Mouse (Mus musculus): ENCODE measurements around the gene Tie1. TPM values are rescaled to one million over a fixed set of nuclear protein-coding genes. Genes with fewer than 3 reads are reported as not detected.
A peak's percentile ranks its signal among the peaks of the same experiment; 100 is the strongest.

Gene Tie1
- polyA plus RNA-seq (2016; fragmentation: Nextera tagmentation; extraction: Ambion mirVana) = 13.1 and 15.8 TPM in 2 replicates

- 80% methylated on average over 8 of the region's 8 CpGs for WGBS
- no peaks in the 10 kb centered on the region for H3K27me3 ChIP-seq (ENCODE audit: low read depth, poor library complexity, severe bottlenecking)
- H3K27ac ChIP-seq (replicated peaks) = no peak within 1 kb of the TSS
- no peaks in the 10 kb centered on the region for H3K9me3 ChIP-seq (replicated peaks)
- no peak for DNase-seq (ENCODE audit: low spot score)
- H3K36me3 ChIP-seq = no peaks in the 10 kb centered on the region
- H3K4me3 ChIP-seq = no peak within 1 kb of the TSS
- 0 out of 2 replicates have a peak, but pooled peaks cover 5% of the 10 kb centered on the region for H3K4me1 ChIP-seq
These were observed at the start of gene Tie1 for GRCm38 (mm10) chr4:118489717-118490132. Gene Tie1, minus strand, starts transcription at chr4:118490061.

GRCm38 (mm10) chr4:118537801-118538200 lies 47.9 kb upstream of the Tie1 start:
- DNase-seq (ENCODE audit: low spot score) = no peak
- Histone ChIP-seq H3K27ac (replicated peaks) (no peak overlapping the region), H3K4me1 (peaks cover 13% of the 10 kb centered on the region), H3K27me3 (ENCODE audit: low read depth, poor library complexity, severe bottlenecking) (peaks cover 61% of the 10 kb centered on the region), H3K36me3 (no peaks in the 10 kb centered on the region), H3K4me3 (no peak overlapping the region), H3K9me3 (replicated peaks) (no peaks in the 10 kb centered on the region)
- WGBS = 45% methylated on average over 6 of the region's 6 CpGs

GRCm38 (mm10) chr4:118535610-118536009 lies 45.7 kb upstream of the Tie1 start:
- Histone ChIP-seq H3K27me3 (ENCODE audit: low read depth, poor library complexity, severe bottlenecking) (peaks cover 39% of the 10 kb centered on the region), H3K9me3 (replicated peaks) (no peaks in the 10 kb centered on the region), H3K27ac (replicated peaks) (no peak overlapping the region), H3K4me1 (peaks cover 24% of the 10 kb centered on the region), H3K36me3 (no peaks in the 10 kb centered on the region), H3K4me3 (no peak overlapping the region)
- no peak for DNase-seq (ENCODE audit: low spot score)
- 84% methylated on average over 6 of the region's 6 CpGs for WGBS

GRCm38 (mm10) chr4:118533605-118534004 lies 43.7 kb upstream of the Tie1 start:
- Histone ChIP-seq H3K27me3 (ENCODE audit: low read depth, poor library complexity, severe bottlenecking) (peaks cover 21% of the 10 kb centered on the region), H3K36me3 (no peaks in the 10 kb centered on the region), H3K4me1 (peaks cover 14% of the 10 kb centered on the region), H3K4me3 (no peak overlapping the region), H3K9me3 (replicated peaks) (no peaks in the 10 kb centered on the region), H3K27ac (replicated peaks) (no peak overlapping the region)
- DNase-seq (ENCODE audit: low spot score) = no peak
- WGBS = 84% methylated on average over 7 of the region's 7 CpGs

GRCm38 (mm10) chr4:118533156-118533555 lies 43.3 kb upstream of the Tie1 start:
- DNase-seq (ENCODE audit: low spot score) = no peak
- Histone ChIP-seq H3K36me3 (no peaks in the 10 kb centered on the region), H3K4me1 (peaks cover 14% of the 10 kb centered on the region), H3K27me3 (ENCODE audit: low read depth, poor library complexity, severe bottlenecking) (peaks cover 16% of the 10 kb centered on the region), H3K27ac (replicated peaks) (no peak overlapping the region), H3K9me3 (replicated peaks) (no peaks in the 10 kb centered on the region), H3K4me3 (no peak overlapping the region)
- WGBS = 55% methylated on average over 4 of the region's 4 CpGs

GRCm38 (mm10) chr4:118532663-118533062 lies 42.8 kb upstream of the Tie1 start:
- Histone ChIP-seq H3K9me3 (replicated peaks) (no peaks in the 10 kb centered on the region), H3K4me3 (no peak overlapping the region), H3K36me3 (no peaks in the 10 kb centered on the region), H3K27ac (replicated peaks) (no peak overlapping the region), H3K4me1 (peaks cover 14% of the 10 kb centered on the region), H3K27me3 (ENCODE audit: low read depth, poor library complexity, severe bottlenecking) (peaks cover 14% of the 10 kb centered on the region)
- DNase-seq (ENCODE audit: low spot score) = no peak
- WGBS = 75% methylated on average over 5 of the region's 5 CpGs

- no peaks in the 10 kb centered on the region for H3K36me3 ChIP-seq
- no peaks in the 10 kb centered on the region for H3K9me3 ChIP-seq (replicated peaks)
- H3K27ac ChIP-seq (replicated peaks) = no peak overlapping the region
- 82% methylated on average over 6 of the region's 6 CpGs for WGBS
- H3K4me3 ChIP-seq = no peak overlapping the region
- H3K27me3 ChIP-seq (ENCODE audit: low read depth, poor library complexity, severe bottlenecking) = 0 out of 2 replicates have a peak, but pooled peaks cover 13% of the 10 kb centered on the region
- peaks cover 23% of the 10 kb centered on the region for H3K4me1 ChIP-seq
- DNase-seq (ENCODE audit: low spot score) = no peak
These were observed 37.9 kb upstream of the Tie1 start for GRCm38 (mm10) chr4:118527720-118528119.

GRCm38 (mm10) chr4:118527335-118527681 lies 37.4 kb upstream of the Tie1 start:
- 0 out of 2 replicates have a peak, but pooled peaks cover 13% of the 10 kb centered on the region for H3K27me3 ChIP-seq (ENCODE audit: low read depth, poor library complexity, severe bottlenecking)
- peaks cover 23% of the 10 kb centered on the region for H3K4me1 ChIP-seq
- no peaks in the 10 kb centered on the region for H3K9me3 ChIP-seq (replicated peaks)
- no peak overlapping the region for H3K4me3 ChIP-seq
- no peaks in the 10 kb centered on the region for H3K36me3 ChIP-seq
- 41% methylated on average over 5 of the region's 5 CpGs for WGBS
- H3K27ac ChIP-seq (replicated peaks) = 0 out of 2 replicates have a peak overlapping the region, but pooled peaks have one; percentile 23
- DNase-seq (ENCODE audit: low spot score) = no peak

GRCm38 (mm10) chr4:118526408-118527334 lies 36.8 kb upstream of the Tie1 start, which contains the start of gene 2610528J11Rik:
Gene 2610528J11Rik, plus strand, starts transcription at chr4:118526999.
- Histone ChIP-seq H3K27me3 (ENCODE audit: low read depth, poor library complexity, severe bottlenecking) (0 out of 2 replicates have a peak, but pooled peaks cover 13% of the 10 kb centered on the region), H3K9me3 (replicated peaks) (no peaks in the 10 kb centered on the region), H3K4me1 (peaks cover 18% of the 10 kb centered on the region), H3K4me3 (no peak within 1 kb of the TSS), H3K36me3 (no peaks in the 10 kb centered on the region), H3K27ac (replicated peaks) (peak within 1 kb of the TSS; percentile 23; the same call in 1 of the 2 replicates)
- WGBS = 41% methylated on average over 17 of the region's 17 CpGs
- DNase-seq (ENCODE audit: low spot score) = no peak

GRCm38 (mm10) chr4:118525779-118526178 lies 35.9 kb upstream of the Tie1 start:
- peaks cover 11% of the 10 kb centered on the region for H3K4me1 ChIP-seq
- 0 out of 2 replicates have a peak, but pooled peaks cover 13% of the 10 kb centered on the region for H3K27me3 ChIP-seq (ENCODE audit: low read depth, poor library complexity, severe bottlenecking)
- no peaks in the 10 kb centered on the region for H3K9me3 ChIP-seq (replicated peaks)
- DNase-seq (ENCODE audit: low spot score) = no peak
- 74% methylated on average over 3 of the region's 3 CpGs for WGBS
- no peak overlapping the region for H3K27ac ChIP-seq (replicated peaks)
- no peak overlapping the region for H3K4me3 ChIP-seq
- H3K36me3 ChIP-seq = no peaks in the 10 kb centered on the region

- Histone ChIP-seq H3K4me3 (no peak overlapping the region), H3K9me3 (replicated peaks) (no peaks in the 10 kb centered on the region), H3K27me3 (ENCODE audit: low read depth, poor library complexity, severe bottlenecking) (0 out of 2 replicates have a peak, but pooled peaks cover 13% of the 10 kb centered on the region), H3K27ac (replicated peaks) (no peak overlapping the region), H3K4me1 (peaks cover 9% of the 10 kb centered on the region), H3K36me3 (no peaks in the 10 kb centered on the region)
- no peak for DNase-seq (ENCODE audit: low spot score)
- 88% methylated on average over 7 of the region's 7 CpGs for WGBS
These were observed 34.1 kb upstream of the Tie1 start for GRCm38 (mm10) chr4:118523976-118524375.

- Histone ChIP-seq H3K27ac (replicated peaks) (no peak overlapping the region), H3K9me3 (replicated peaks) (no peaks in the 10 kb centered on the region), H3K36me3 (no peaks in the 10 kb centered on the region), H3K4me1 (peaks cover 16% of the 10 kb centered on the region), H3K4me3 (no peak overlapping the region), H3K27me3 (ENCODE audit: low read depth, poor library complexity, severe bottlenecking) (peaks cover 26% of the 10 kb centered on the region)
- DNase-seq (ENCODE audit: low spot score) = no peak
- 96% methylated on average over 7 of the region's 7 CpGs for WGBS
These were observed 32.4 kb upstream of the Tie1 start for GRCm38 (mm10) chr4:118522248-118522647.

- WGBS = 68% methylated on average over 5 of the region's 5 CpGs
These were observed 28.3 kb upstream of the Tie1 start for GRCm38 (mm10) chr4:118518208-118518607.

More at GRCm38 (mm10) chr4:118518208-118518607, 28.3 kb upstream of the Tie1 start:
- no peak for DNase-seq (ENCODE audit: low spot score)
- Histone ChIP-seq H3K27me3 (ENCODE audit: low read depth, poor library complexity, severe bottlenecking) (peaks cover 29% of the 10 kb centered on the region), H3K27ac (replicated peaks) (peak overlapping the region; percentile 63; the same call in 1 of the 2 replicates), H3K36me3 (no peaks in the 10 kb centered on the region), H3K4me1 (peaks cover 20% of the 10 kb centered on the region), H3K9me3 (replicated peaks) (no peaks in the 10 kb centered on the region), H3K4me3 (no peak overlapping the region)
